Mouse (Mus musculus): ENCODE measurements around the gene Mlf2. TPM values are rescaled to one million over a fixed set of nuclear protein-coding genes. Genes with fewer than 3 reads are reported as not detected.

The Mlf2 gene
- polyA plus RNA-seq, 1 experiment from 2014 or later = 129 TPM

DNA sequence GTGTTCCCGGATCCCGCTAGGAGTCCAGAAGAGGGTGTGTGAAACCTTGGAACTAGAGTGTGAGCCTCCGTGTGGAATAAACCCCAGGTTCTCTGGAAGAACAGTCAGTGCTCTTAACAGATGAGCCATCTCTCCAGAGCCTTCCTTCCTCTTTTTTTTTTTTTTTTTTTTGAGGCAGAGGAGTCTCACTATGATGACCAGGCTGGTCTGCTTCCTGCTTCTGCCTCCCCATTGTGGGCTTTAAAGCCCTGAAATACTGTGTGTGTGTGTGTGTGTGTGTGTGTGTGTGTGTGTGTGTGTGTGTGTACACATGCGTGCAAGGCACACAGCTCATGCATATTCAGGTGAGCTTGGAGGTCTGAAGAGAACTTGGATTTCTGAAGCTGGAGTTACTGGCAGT lies 9.6 kb upstream of the Mlf2 start:
- ATAC-seq (ENCODE audit: low read depth) = no peak
- peaks cover 60% of the 10 kb centered on the region for H3K27me3 ChIP-seq
- no peaks in the 10 kb centered on the region for H3K9me3 ChIP-seq (replicated peaks)
- peaks cover 44% of the 10 kb centered on the region for H3K4me1 ChIP-seq (replicated peaks)
- no peaks in the 10 kb centered on the region for H3K36me3 ChIP-seq
- WGBS (ENCODE audit: insufficient replicate concordance) = 36% methylated on average over 4 of the region's 4 CpGs
- H3K9ac ChIP-seq = no peak overlapping the region
- no peak overlapping the region for H3K4me2 ChIP-seq
- H3K4me3 ChIP-seq (replicated peaks) = no peak overlapping the region
- H3K27ac ChIP-seq = no peak overlapping the region
- DNase-seq = no peak

- 40% methylated on average over 12 of the region's 12 CpGs for WGBS (ENCODE audit: insufficient replicate concordance)
- Histone ChIP-seq H3K4me1 (replicated peaks) (peaks cover 23% of the 10 kb centered on the region), H3K9ac (no peak overlapping the region), H3K27me3 (peaks cover 22% of the 10 kb centered on the region), H3K9me3 (replicated peaks) (no peaks in the 10 kb centered on the region), H3K4me2 (peak overlapping the region; percentile 19; the same call in 1 of the 2 replicates), H3K36me3 (no peaks in the 10 kb centered on the region), H3K27ac (peak overlapping the region; percentile 50), H3K4me3 (replicated peaks) (no peak overlapping the region; the same call in 1 of the 2 replicates)
- no peak for DNase-seq
- no peak for ATAC-seq (ENCODE audit: low read depth)
These were observed 5.9 kb upstream of the Mlf2 start for GRCm38 (mm10) chr6:124925173-124925793.

DNA sequence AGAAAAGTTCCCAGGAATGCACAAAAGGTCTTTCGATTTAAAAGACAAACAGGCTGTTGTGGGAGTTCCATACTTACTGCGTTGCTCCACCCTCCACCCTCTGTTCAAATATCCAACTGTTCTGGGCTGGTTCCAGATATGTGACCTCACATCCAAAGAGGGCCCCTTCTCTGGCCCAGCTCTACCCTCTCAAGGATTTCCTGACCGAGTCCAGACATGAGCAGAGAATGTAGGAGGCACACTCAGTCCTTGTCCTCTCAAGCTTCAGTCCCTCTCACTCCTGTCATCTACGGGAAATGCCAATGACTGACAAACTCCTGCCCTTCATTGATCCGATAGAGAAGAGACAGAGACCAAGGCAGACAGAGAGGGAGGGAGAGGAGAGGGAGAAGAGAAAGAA lies 5.2 kb upstream of the Mlf2 start:
- Histone ChIP-seq H3K27me3 (peaks cover 16% of the 10 kb centered on the region), H3K27ac (peak overlapping the region; percentile 64), H3K4me3 (replicated peaks) (no peak overlapping the region; the same call in 1 of the 2 replicates), H3K4me1 (replicated peaks) (peaks cover 20% of the 10 kb centered on the region), H3K36me3 (no peaks in the 10 kb centered on the region), H3K4me2 (peak overlapping the region; percentile 19; the same call in 1 of the 2 replicates), H3K9ac (no peak overlapping the region), H3K9me3 (replicated peaks) (no peaks in the 10 kb centered on the region)
- no peak for ATAC-seq (ENCODE audit: low read depth)
- no peak for DNase-seq
- WGBS (ENCODE audit: insufficient replicate concordance) = 31% methylated on average over 5 of the region's 5 CpGs

- Histone ChIP-seq H3K9me3 (replicated peaks) (no peaks in the 10 kb centered on the region), H3K27me3 (0 out of 2 replicates have a peak, but pooled peaks cover 4% of the 10 kb centered on the region), H3K27ac (peak overlapping the region; percentile 87), H3K9ac (peak overlapping the region; percentile 77), H3K36me3 (peaks cover 28% of the 10 kb centered on the region), H3K4me2 (peak overlapping the region; percentile 86), H3K4me1 (replicated peaks) (peaks cover 44% of the 10 kb centered on the region), H3K4me3 (replicated peaks) (peak overlapping the region; percentile 98)
- ATAC-seq (ENCODE audit: low read depth) (no peak), DNase-seq (no peak)
- WGBS (ENCODE audit: insufficient replicate concordance) = 71% methylated on average over 1 of the region's 1 CpGs
These were observed 955 bp upstream of the Mlf2 start for GRCm38 (mm10) chr6:124930231-124930630.

GRCm38 (mm10) chr6:124931525-124932313 lies 533 bp downstream of the Mlf2 start:
- Histone ChIP-seq H3K9ac (peak overlapping the region; percentile 97), H3K4me2 (peak overlapping the region; percentile 86), H3K27me3 (no peaks in the 10 kb centered on the region), H3K9me3 (replicated peaks) (no peaks in the 10 kb centered on the region), H3K36me3 (peaks cover 43% of the 10 kb centered on the region), H3K27ac (peak overlapping the region; percentile 90), H3K4me1 (replicated peaks) (peaks cover 42% of the 10 kb centered on the region), H3K4me3 (replicated peaks) (peak overlapping the region; percentile 98)
- DNase-seq (peak; percentile 29), ATAC-seq (ENCODE audit: low read depth) (0 out of 2 replicates have a peak, but pooled peaks have one; percentile 4)
- 2% methylated on average over 46 of the region's 48 CpGs for WGBS (ENCODE audit: insufficient replicate concordance)

GRCm38 (mm10) chr6:124932314-124932695 lies 1.1 kb downstream of the Mlf2 start:
- no peak for ATAC-seq (ENCODE audit: low read depth)
- WGBS (ENCODE audit: insufficient replicate concordance) = 60% methylated on average over 12 of the region's 12 CpGs
- H3K27ac ChIP-seq = peak overlapping the region; percentile 90

GRCm38 (mm10) chr6:124933127-124933526 lies 1.9 kb downstream of the Mlf2 start:
- H3K4me2 ChIP-seq = 0 out of 2 replicates have a peak overlapping the region, but pooled peaks have one; percentile 86
- H3K9me3 ChIP-seq (replicated peaks) = no peaks in the 10 kb centered on the region
- DNase-seq (no peak), ATAC-seq (ENCODE audit: low read depth) (no peak)
- peaks cover 55% of the 10 kb centered on the region for H3K36me3 ChIP-seq
- peaks cover 42% of the 10 kb centered on the region for H3K4me1 ChIP-seq (replicated peaks)
- no peak overlapping the region for H3K9ac ChIP-seq
- H3K27me3 ChIP-seq = no peaks in the 10 kb centered on the region
- no peak overlapping the region for H3K27ac ChIP-seq
- no peak overlapping the region for H3K4me3 ChIP-seq (replicated peaks)
- 79% methylated on average over 3 of the region's 3 CpGs for WGBS (ENCODE audit: insufficient replicate concordance)

More at GRCm38 (mm10) chr6:124932314-124932695, 1.1 kb downstream of the Mlf2 start:
- peaks cover 48% of the 10 kb centered on the region for H3K36me3 ChIP-seq
- peak overlapping the region; percentile 98 for H3K4me3 ChIP-seq (replicated peaks)
- no peak for DNase-seq
- no peaks in the 10 kb centered on the region for H3K27me3 ChIP-seq
- H3K4me2 ChIP-seq = peak overlapping the region; percentile 86
- peak overlapping the region; percentile 97 for H3K9ac ChIP-seq
- no peaks in the 10 kb centered on the region for H3K9me3 ChIP-seq (replicated peaks)
- H3K4me1 ChIP-seq (replicated peaks) = peaks cover 42% of the 10 kb centered on the region

GRCm38 (mm10) chr6:124934670-124935069 lies 3.5 kb downstream of the Mlf2 start:
- H3K9me3 ChIP-seq (replicated peaks) = no peaks in the 10 kb centered on the region
- 88% methylated on average over 7 of the region's 7 CpGs for WGBS (ENCODE audit: insufficient replicate concordance)
- ATAC-seq (ENCODE audit: low read depth) = no peak
- H3K4me2 ChIP-seq = no peak overlapping the region
- H3K4me1 ChIP-seq (replicated peaks) = peaks cover 37% of the 10 kb centered on the region
- H3K9ac ChIP-seq = no peak overlapping the region
- no peak overlapping the region for H3K27ac ChIP-seq
- no peak overlapping the region for H3K4me3 ChIP-seq (replicated peaks)
- DNase-seq = no peak
- no peaks in the 10 kb centered on the region for H3K27me3 ChIP-seq
- H3K36me3 ChIP-seq = peaks cover 65% of the 10 kb centered on the region

GRCm38 (mm10) chr6:124936681-124937080 lies 5.5 kb downstream of the Mlf2 start:
- Histone ChIP-seq H3K9ac (no peak overlapping the region), H3K4me3 (replicated peaks) (no peak overlapping the region), H3K27ac (no peak overlapping the region), H3K4me1 (replicated peaks) (peaks cover 27% of the 10 kb centered on the region), H3K36me3 (peaks cover 65% of the 10 kb centered on the region), H3K4me2 (no peak overlapping the region), H3K9me3 (replicated peaks) (no peaks in the 10 kb centered on the region), H3K27me3 (no peaks in the 10 kb centered on the region)
- 55% methylated on average over 1 of the region's 1 CpGs for WGBS (ENCODE audit: insufficient replicate concordance)
- DNase-seq (no peak), ATAC-seq (ENCODE audit: low read depth) (no peak)

- no peak overlapping the region for H3K4me3 ChIP-seq (replicated peaks)
- 77% methylated on average over 2 of the region's 2 CpGs for WGBS (ENCODE audit: insufficient replicate concordance)
- H3K36me3 ChIP-seq = peaks cover 62% of the 10 kb centered on the region
- DNase-seq (no peak), ATAC-seq (ENCODE audit: low read depth) (no peak)
- no peak overlapping the region for H3K9ac ChIP-seq
- no peaks in the 10 kb centered on the region for H3K9me3 ChIP-seq (replicated peaks)
- H3K4me2 ChIP-seq = no peak overlapping the region
- no peaks in the 10 kb centered on the region for H3K27me3 ChIP-seq
- H3K27ac ChIP-seq = no peak overlapping the region
- H3K4me1 ChIP-seq (replicated peaks) = peaks cover 20% of the 10 kb centered on the region
These were observed 6.3 kb downstream of the Mlf2 start for GRCm38 (mm10) chr6:124937493-124937892.

DNA sequence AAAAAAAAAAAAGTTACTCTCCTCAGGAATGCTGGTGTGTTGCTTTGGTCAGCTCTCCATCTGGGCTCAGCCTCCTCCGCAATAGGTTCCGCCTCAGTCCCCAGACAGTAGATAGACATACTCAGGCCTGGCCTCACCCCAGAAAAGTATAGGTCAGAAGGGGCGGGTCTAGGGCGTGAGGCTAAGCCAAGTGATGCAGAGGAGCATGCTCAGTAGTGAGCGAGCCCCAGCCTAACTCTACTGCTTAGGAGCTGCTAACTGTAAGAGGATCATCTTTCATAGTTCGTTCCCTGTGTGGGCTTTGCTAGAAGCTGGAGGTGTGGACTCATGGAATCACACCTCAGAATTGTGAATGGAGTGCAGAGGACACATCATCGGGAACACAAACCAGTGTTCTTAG lies 7.4 kb downstream of the Mlf2 start:
- Histone ChIP-seq H3K36me3 (peaks cover 54% of the 10 kb centered on the region), H3K27me3 (no peaks in the 10 kb centered on the region), H3K9me3 (replicated peaks) (no peaks in the 10 kb centered on the region), H3K27ac (no peak overlapping the region), H3K4me2 (no peak overlapping the region), H3K4me3 (replicated peaks) (no peak overlapping the region), H3K9ac (no peak overlapping the region), H3K4me1 (replicated peaks) (peaks cover 14% of the 10 kb centered on the region; the same call in 1 of the 2 replicates)
- WGBS (ENCODE audit: insufficient replicate concordance) = 78% methylated on average over 7 of the region's 7 CpGs
- ATAC-seq (ENCODE audit: low read depth) = no peak
- no peak for DNase-seq

Data from liver, embryonic 13.5 days (tissue).